Mouse (Mus musculus) c-Kit-positive CD71-positive TER-119-positive erythroid progenitor cells, embryonic 14.5 days (primary cell): Measurements from ENCODE around the gene Cdh26.

Source experiments
- DNase-seq: peaks from one replicate; pipeline ENCODE4 v3.0.0-alpha.2; 2013; ENCODE audit warnings: low spot score

The Cdh26 gene

DNA sequence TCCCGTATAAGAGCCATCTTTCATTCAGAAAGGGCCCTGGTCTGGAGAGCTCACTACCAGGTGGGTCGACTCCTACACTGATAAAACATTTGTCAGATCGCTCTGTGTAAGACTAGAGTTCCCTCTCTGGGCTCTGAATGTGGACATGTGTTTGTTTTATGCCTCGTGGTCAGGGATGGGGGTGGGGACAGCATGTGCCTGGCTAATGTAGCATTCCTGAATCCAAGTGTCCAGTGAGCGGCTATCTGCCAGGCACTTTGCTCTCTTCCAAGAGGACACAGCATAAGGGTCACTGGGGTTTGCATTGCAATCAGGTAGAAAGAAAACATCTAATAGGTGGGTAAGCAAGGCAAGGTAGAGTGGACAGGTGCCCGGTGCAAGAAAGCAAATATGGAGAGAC is 77.9 kb downstream of the Cdh26 start:
- no peak for DNase-seq

DNA sequence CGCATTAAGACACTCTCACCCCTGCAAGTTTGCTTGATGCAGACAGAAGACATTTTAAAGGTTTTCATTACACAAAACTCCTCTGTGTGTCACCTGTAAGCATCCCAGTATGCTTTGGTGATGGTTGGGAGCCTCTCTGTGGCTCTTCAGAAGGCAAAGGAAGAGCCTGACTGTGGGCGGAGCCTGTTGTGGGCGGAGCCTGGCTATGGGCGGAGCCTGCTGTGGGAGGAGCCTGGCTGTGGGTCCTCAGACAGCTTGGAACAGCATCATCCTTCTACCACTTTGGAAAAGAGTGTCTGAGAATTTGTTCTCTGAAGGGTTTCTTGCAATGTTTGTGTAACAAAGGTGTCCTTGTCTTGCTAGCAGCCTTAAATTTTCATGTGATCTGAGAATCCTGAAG is 82.7 kb downstream of the Cdh26 start:
- DNase-seq = no peak

- no peak for DNase-seq
Measured at GRCm38 (mm10) chr2:178513636-178514071, 83.3 kb downstream of the Cdh26 start.

DNA sequence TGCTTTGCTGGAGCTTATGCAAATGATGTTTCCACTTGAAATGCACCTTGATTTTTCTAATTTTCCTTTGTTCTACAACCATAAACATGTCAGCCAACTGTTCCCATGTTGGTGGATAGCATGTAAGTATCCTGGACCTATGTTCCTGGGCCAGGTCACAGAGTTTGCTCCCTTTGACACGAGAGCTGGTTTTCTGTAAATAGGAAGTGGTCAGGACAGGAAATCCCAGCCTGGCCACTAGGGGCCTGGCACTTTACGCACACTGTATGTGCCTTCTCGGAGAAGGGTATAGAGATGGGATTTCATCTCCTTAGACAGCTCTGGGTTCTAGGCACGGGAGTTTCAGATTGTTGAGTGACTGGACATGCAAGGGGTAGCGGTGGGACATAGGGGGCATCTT is 86.1 kb downstream of the Cdh26 start:
- DNase-seq = no peak

- DNase-seq = no peak
Measured at GRCm38 (mm10) chr2:178516941-178517340, 86.6 kb downstream of the Cdh26 start.

DNA sequence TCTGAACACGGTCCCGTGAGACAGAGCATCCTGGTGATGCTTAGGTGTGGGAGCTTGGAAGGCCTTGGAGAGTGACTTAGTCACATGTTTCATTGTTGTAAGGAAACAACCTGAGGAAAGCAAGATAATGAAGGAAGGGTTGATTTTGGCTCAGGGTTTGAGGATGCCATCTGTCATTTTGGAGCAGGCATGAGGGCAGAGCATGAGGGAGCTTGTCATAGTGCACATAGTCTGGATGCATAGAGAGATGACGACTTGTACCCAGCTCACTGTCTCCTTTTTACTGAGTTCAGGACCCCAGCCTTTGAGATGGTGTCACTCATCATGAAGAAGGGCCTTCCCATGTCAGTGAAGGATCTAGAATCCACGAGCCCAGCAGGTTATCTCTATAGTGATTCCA is 89.0 kb downstream of the Cdh26 start:
- DNase-seq = no peak

DNA sequence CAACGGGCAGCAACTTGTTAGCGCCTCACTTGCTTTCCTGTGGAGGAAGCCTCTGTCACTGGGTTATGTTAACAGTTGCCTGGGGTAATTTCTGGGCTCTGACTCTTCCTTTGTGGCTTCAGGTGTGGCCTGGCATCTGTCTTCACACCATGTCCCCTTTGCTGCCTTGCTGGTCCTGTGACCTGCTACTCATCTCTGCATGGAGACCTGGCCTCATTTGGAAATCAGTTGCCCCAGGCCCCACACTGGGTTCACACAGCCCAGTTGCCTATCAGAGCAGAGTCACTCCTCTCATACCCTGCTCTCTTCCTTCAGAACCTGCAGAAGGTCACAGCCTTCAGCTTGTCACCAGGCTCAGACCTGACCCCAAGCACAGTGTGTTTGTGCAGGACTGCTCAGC is 89.9 kb downstream of the Cdh26 start:
- no peak for DNase-seq

- no peak for DNase-seq
Measured at GRCm38 (mm10) chr2:178522331-178522730, 92.0 kb downstream of the Cdh26 start.

GRCm38 (mm10) chr2:178522786-178523185 is 92.5 kb downstream of the Cdh26 start:
- no peak for DNase-seq

GRCm38 (mm10) chr2:178526776-178527175 is 96.4 kb downstream of the Cdh26 start:
- no peak for DNase-seq

- DNase-seq = no peak
Measured at GRCm38 (mm10) chr2:178531226-178531625, 100.9 kb downstream of the Cdh26 start.

DNA sequence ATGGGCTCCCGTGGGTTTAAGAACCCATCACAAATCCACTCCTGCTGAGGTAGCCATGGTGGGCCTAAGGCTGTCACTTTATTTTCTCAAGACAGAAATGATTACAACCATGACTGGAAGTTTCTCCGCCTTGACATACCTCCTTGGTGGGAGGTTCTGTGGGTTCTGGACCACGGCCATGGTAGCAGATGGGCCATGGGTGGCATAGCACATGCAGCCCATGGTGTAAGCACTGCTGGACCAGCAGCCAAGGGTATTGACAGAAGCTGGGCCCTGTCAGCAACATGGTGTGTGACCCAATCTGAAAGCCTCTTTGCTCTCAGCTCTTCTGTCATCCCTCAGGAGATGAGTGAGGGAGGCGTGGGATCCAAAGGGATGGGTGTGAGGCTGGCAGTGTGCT is 106.2 kb downstream of the Cdh26 start:
- no peak for DNase-seq
